Mouse (Mus musculus) left cerebral cortex, adult 18-20 months (tissue): Measurements from ENCODE around the gene Prn. TPM values are rescaled to one million over a fixed set of nuclear protein-coding genes. Genes with fewer than 3 reads are reported as not detected.
A peak's percentile ranks its signal among the peaks of the same experiment; 100 is the strongest.

Experiments used
- DNase-seq, 2 experiments: peaks; one replicate each; pipeline ENCODE4 v3.0.0; 2021 to 2022; ENCODE audit warnings: low spot score in 2 of 2, mixed read lengths in 1 of 2
- total RNA-seq, 2 experiments: library from RNA; stranded (reverse); gene quantifications; 2 replicates each; pipeline ENCODE4 v1.2.3; 2021

The Prn gene
- total RNA-seq, 2 experiments from 2014 or later, result not detected

GRCm38 (mm10) chr2:131948916-131949639 is 39.3 kb downstream of the Prn start:
- no peak for DNase-seq

DNA sequence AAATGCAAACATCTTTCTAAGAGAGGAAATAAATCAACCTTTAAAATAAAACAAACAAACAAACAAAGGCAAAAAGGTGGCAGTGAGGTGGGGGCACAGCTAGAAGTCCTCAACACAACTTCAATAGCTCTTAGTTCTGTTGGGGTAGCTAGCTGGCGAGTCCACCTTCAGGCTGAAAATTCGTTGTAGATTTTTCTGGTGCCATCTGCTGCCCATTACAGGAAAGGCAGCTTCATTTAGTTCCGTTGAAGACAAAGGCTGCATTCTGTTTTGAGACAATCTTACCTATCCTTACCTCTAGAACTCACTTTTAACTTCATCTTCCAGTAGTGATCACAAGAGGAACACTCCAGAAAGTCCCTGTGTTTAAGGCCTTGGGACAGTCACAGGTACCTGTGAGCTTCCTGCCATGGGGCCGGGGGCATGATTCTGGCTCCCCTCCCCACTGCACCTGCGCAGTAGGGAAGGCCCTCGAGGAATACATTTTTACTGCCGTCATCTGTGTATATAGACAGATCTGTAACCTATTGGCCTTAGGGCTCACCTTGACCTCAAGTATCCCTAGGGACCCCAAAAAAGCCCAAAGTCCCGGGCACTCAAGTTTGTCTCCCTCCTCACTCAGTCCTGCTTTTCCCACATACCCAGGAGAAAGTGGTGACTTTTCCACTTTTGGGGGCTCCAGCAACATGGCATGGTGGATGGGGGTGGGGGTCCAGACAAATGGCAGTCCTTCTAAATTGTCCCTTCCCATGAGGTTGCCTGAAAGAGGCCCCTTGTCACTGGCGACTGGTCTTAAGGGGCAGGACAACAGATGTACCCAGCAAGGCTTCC is 40.2 kb downstream of the Prn start:
- DNase-seq, result peak; percentile 70 to 72

- DNase-seq, result peak in 1 of 2 experiments; percentile 0
Measured at GRCm38 (mm10) chr2:131950598-131951095, 40.9 kb downstream of the Prn start, which contains the start of gene Prnd. TSS of gene Prnd (plus strand) at chr2:131950861.

DNA sequence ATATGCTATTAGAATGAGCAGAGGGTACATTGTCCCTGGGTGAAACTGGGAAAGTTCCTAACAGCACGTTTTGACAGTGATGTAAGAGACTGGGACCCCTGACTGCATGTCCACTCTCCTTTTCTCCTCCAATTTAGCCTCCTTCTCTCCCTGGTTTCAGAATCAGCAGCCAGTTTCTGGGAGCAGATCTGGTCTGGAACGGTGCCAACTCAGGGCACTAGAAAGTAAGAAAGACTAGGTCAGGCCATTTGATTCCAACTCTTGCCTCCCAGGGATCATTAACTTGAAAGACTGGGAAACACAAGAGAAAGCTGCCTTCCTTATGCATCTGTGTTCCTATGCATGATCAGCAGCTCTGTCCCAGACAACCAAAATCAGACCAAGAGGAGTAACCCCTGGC is 42.7 kb downstream of the Prn start:
- DNase-seq, result no peak

DNA sequence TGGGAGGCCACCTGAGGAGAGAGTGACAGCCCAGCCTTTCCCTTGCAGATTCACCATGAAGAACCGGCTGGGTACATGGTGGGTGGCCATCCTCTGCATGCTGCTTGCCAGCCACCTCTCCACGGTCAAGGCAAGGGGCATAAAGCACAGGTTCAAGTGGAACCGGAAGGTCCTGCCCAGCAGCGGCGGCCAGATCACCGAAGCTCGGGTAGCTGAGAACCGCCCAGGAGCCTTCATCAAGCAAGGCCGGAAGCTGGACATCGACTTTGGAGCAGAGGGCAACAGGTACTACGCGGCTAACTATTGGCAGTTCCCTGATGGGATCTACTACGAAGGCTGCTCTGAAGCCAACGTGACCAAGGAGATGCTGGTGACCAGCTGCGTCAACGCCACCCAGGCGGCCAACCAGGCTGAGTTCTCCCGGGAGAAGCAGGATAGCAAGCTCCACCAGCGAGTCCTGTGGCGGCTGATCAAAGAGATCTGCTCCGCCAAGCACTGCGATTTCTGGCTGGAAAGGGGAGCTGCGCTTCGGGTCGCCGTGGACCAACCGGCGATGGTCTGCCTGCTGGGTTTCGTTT is 43.3 kb downstream of the Prn start:
- DNase-seq, result no peak

DNA sequence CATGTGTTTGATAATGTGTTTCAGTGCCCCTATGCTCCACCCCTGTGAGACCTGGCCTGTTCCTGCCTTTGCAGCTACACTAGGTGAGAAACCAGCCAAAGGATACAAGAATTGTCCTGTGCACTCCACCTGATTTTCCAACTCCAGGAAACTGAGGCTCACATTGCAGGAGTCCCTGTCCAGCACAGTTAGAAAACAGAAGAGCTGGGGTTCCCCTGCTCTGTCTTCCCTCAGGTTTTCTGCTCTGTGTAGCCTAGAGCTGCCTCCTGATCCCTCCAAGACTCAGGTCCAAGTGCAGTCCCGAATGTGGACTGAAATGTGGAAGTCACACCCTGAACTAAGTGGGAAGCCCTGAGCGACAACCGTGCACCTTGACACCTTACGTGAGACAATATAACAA is 44.0 kb downstream of the Prn start:
- no peak for DNase-seq

DNA sequence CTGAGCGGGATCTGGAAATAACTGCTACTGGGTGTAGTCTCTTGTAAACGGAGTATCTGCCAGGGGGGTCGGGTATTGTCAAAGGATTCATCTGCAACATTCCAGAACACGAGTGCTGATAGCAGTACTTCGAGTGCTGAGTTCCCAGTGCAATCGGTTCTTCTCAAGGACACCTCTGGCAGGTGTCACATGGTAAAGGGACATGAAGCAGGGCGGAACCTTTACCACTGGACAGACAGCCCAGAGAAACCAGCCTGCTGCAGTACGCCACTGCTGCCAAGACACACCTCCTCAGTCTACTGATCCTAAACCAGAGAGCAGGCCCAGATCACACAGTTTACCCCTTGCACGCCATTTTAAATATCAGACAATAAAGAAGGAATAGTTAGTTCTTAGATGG is 45.1 kb downstream of the Prn start:
- DNase-seq, result no peak

DNA sequence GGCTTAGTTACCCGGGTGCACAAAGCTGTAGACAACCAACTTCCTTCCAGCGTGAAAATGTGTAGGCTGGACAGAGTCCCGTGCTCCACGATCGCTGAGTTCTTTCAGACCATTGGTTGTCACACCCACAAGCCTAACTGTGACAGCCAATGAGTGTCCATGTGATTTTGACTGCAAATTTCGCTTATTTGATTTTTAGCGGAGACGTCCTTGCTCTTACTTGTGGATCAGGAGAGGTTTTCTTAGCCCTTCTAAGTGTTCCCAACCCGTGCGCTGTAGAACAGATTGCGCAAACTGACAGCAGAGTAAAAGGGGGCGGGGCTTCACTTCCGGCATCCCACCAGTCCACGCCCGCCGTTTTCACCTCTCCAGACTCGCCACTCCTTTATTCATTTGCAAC is 45.5 kb downstream of the Prn start:
- no peak for DNase-seq

GRCm38 (mm10) chr2:131956336-131957256 is 46.8 kb downstream of the Prn start:
- no peak for DNase-seq

GRCm38 (mm10) chr2:131957731-131958222 is 48.0 kb downstream of the Prn start:
- DNase-seq, result no peak

DNA sequence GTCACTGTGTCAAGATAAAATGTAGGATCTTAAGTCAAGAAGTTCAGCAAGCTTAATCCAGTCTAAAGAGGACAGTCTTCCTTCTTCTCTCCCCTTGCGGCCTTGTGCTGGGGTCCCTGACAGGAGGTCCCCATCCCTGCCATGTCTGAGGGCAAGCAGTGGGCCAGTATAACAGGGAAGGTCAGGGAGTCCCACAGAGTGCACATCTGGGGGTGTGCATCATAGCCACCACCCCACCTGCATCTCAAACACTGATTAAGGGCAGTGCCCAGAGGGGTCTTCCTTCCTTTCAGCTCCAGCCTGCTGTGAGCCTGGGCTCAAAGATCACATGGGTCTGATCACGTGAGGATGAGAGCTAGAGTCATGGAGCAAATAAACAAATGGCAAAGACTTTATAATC is 51.9 kb downstream of the Prn start:
- no peak for DNase-seq

DNA sequence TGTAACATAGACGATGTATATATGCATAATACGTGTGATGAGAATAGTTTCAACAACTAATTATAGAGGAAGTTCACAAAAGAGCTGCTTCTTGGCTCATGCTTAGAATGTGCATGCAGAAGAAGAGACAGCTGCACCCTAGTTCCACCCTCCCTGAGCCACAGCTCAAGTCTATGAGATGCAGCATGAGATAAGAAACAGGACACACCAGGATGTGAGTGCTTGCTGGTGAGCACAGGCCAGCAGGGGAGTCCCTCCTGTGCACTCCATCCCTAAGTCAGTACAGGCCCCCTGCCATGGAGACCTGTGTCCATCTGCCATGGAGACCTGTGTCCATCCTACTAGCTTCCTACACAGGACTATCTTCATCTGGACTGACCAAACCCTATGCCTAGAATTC is 60.8 kb downstream of the Prn start:
- no peak for DNase-seq

DNA sequence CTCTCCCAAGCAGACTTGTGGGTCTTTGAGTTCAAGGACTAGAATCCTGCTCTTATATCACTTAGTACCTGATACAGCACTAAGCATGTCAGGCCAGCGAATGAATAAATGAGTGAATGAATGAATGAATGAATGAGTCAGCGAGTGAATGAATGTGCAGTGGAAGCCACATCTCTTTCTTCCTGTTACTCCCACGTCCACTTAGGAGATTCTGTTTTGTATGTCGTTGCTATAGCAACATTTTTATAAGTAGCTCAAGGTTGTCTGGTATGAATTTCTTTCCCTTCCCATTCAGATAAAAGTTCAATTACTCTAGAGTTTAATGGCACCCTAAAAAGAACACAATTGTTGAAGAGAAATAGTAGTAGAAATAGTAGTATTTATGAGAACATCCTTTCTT is 61.3 kb downstream of the Prn start:
- DNase-seq, result no peak

GRCm38 (mm10) chr2:131976663-131977062 is 66.9 kb downstream of the Prn start:
- no peak for DNase-seq

DNA sequence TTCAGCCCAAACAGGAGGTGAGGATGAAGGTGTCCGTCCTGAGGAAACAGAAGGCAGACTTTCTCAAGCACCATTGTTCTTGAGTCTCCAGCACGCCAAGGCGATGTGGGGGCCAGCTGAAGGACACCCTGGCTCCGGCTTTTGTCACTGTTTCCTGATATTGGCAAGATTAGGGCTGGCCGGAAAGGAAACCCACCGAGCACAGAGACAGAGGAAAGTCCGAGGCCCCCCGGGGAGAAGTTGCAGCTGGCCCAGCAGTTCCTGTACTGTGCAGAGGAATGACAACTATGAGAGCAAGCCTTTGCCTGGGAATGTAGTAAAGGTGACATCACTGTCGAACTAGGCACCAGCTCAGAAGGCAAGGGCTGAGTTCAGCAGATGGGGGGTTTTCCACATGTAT is 71.1 kb downstream of the Prn start:
- DNase-seq, result peak in 1 of 2 experiments; percentile 1

GRCm38 (mm10) chr2:131982546-131983196 is 72.9 kb downstream of the Prn start:
- DNase-seq, result peak; percentile 60 to 70

DNA sequence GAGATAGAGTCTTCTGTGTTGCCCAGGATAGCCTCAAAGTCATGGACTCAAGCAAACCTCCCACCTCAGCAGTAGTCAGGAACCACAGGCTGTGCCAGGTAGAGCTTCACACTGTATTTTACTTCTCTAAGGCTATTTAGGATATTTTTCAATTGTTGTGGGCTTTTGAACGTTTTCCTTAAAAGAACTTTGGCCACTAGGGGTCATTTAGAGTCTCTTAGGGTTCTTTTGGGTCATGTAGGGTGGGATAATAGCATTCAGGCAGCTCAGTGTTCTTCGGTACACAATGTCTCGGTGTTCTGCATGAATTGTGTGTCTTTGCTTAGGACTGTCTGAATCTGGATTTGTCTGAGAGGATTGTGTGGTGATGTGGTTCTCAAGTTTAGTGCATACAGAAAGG is 78.2 kb downstream of the Prn start:
- no peak for DNase-seq

GRCm38 (mm10) chr2:131988550-131988949 is 78.8 kb downstream of the Prn start:
- DNase-seq, result no peak

GRCm38 (mm10) chr2:131992487-131992886 is 82.7 kb downstream of the Prn start:
- DNase-seq, result peak in 1 of 2 experiments; percentile 11

DNA sequence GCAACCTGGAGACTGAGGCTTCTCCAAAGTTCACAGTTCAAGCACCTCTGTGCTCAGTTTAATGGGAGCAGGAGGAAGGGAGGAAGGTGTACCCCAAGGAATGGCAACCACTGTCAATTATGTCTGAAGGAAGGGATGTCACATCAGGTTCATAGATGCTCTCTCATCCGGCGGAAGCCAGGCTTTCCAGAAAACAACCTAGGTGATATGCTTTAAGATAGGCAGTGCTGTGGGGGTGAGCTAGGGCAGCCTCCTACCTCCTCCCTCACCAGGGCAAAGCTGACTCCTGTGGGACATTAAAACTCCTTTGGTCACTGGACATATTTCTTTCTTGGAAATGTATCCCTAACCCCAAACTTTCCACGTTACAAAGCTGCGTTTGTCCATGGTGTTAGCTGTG is 83.4 kb downstream of the Prn start:
- no peak for DNase-seq
